Mouse (Mus musculus): Measurements from ENCODE around the gene Tm9sf3. TPM values are rescaled to one million over a fixed set of nuclear protein-coding genes. Genes with fewer than 3 reads are reported as not detected.
A peak's percentile ranks its signal among the peaks of the same experiment; 100 is the strongest.

Tm9sf3 gene
- total and polyA plus RNA-seq, 2 experiments from 2014 or later, result 68.1 to 99.0 TPM

- H3K4me2 ChIP-seq (ENCODE audit: low read depth, low read length), result no peak overlapping the region
- H3K36me3 ChIP-seq (ENCODE audit: insufficient read depth, low read length), result no peaks in the 10 kb centered on the region
- no peak overlapping the region for H3K4me3 ChIP-seq (ENCODE audit: low read length)
- no peak for TF ChIP-seq CTCF (IDR thresholded peaks at IDR 0.05; ENCODE audit: low read depth)
- DNase-seq (ENCODE audit: low spot score), result peak; percentile 9
- 79% methylated on average over 8 of the region's 8 CpGs for WGBS
- no peak overlapping the region for H3K9ac ChIP-seq (replicated peaks; ENCODE audit: low read length)
- H3K27me3 ChIP-seq (ENCODE audit: insufficient read depth, low read length), result no peaks in the 10 kb centered on the region
- no peaks in the 10 kb centered on the region for H3K4me1 ChIP-seq (ENCODE audit: insufficient read depth, low read length)
- H3K27ac ChIP-seq, result no peak overlapping the region
- H3K9me3 ChIP-seq (ENCODE audit: low read length), result no peaks in the 10 kb centered on the region
- ATAC-seq, result 0 out of 2 replicates have a peak, but pooled peaks have one; percentile 45
Observed at GRCm38 (mm10) chr19:41299446-41299845, 35.6 kb upstream of the Tm9sf3 start.

GRCm38 (mm10) chr19:41290952-41291619 is 27.3 kb upstream of the Tm9sf3 start:
- H3K4me1 ChIP-seq (ENCODE audit: insufficient read depth, low read length), result no peaks in the 10 kb centered on the region
- H3K27ac ChIP-seq, result no peak overlapping the region
- DNase-seq (ENCODE audit: low spot score) (no peak), ATAC-seq (no peak)
- no peak overlapping the region for H3K9ac ChIP-seq (replicated peaks; ENCODE audit: low read length)
- H3K36me3 ChIP-seq (ENCODE audit: insufficient read depth, low read length), result no peaks in the 10 kb centered on the region
- no peak overlapping the region for H3K4me3 ChIP-seq (ENCODE audit: low read length)
- H3K9me3 ChIP-seq (ENCODE audit: low read length), result no peaks in the 10 kb centered on the region
- 64% methylated on average over 5 of the region's 5 CpGs for WGBS
- no peaks in the 10 kb centered on the region for H3K27me3 ChIP-seq (ENCODE audit: insufficient read depth, low read length)
- no peak overlapping the region for H3K4me2 ChIP-seq (ENCODE audit: low read depth, low read length)
- peak; percentile 71 for TF ChIP-seq CTCF (IDR thresholded peaks at IDR 0.05; ENCODE audit: low read depth)

- H3K9me3 ChIP-seq (ENCODE audit: low read length), result no peaks in the 10 kb centered on the region
- no peak overlapping the region for H3K4me2 ChIP-seq (ENCODE audit: low read depth, low read length)
- no peak overlapping the region for H3K9ac ChIP-seq (replicated peaks; ENCODE audit: low read length)
- no peak for TF ChIP-seq CTCF (IDR thresholded peaks at IDR 0.05; ENCODE audit: low read depth)
- WGBS, result 66% methylated on average over 6 of the region's 6 CpGs
- H3K27me3 ChIP-seq (ENCODE audit: insufficient read depth, low read length), result no peaks in the 10 kb centered on the region
- no peak overlapping the region for H3K27ac ChIP-seq
- H3K36me3 ChIP-seq (ENCODE audit: insufficient read depth, low read length), result no peaks in the 10 kb centered on the region
- no peak for DNase-seq (ENCODE audit: low spot score)
- no peak overlapping the region for H3K4me3 ChIP-seq (ENCODE audit: low read length)
- H3K4me1 ChIP-seq (ENCODE audit: insufficient read depth, low read length), result no peaks in the 10 kb centered on the region
- no peak for ATAC-seq
Observed at GRCm38 (mm10) chr19:41288568-41288967, 24.8 kb upstream of the Tm9sf3 start.

GRCm38 (mm10) chr19:41287224-41287623 is 23.4 kb upstream of the Tm9sf3 start:
- H3K27me3 ChIP-seq (ENCODE audit: insufficient read depth, low read length), result no peaks in the 10 kb centered on the region
- no peaks in the 10 kb centered on the region for H3K36me3 ChIP-seq (ENCODE audit: insufficient read depth, low read length)
- no peak overlapping the region for H3K4me3 ChIP-seq (ENCODE audit: low read length)
- no peak for ATAC-seq
- no peak for TF ChIP-seq CTCF (IDR thresholded peaks at IDR 0.05; ENCODE audit: low read depth)
- 83% methylated on average over 7 of the region's 7 CpGs for WGBS
- DNase-seq (ENCODE audit: low spot score), result no peak
- no peak overlapping the region for H3K27ac ChIP-seq
- no peaks in the 10 kb centered on the region for H3K4me1 ChIP-seq (ENCODE audit: insufficient read depth, low read length)
- no peak overlapping the region for H3K9ac ChIP-seq (replicated peaks; ENCODE audit: low read length)
- no peaks in the 10 kb centered on the region for H3K9me3 ChIP-seq (ENCODE audit: low read length)
- no peak overlapping the region for H3K4me2 ChIP-seq (ENCODE audit: low read depth, low read length)

- 50% methylated on average over 6 of the region's 6 CpGs for WGBS
- H3K27me3 ChIP-seq (ENCODE audit: insufficient read depth, low read length), result no peaks in the 10 kb centered on the region
- H3K4me1 ChIP-seq (ENCODE audit: insufficient read depth, low read length), result no peaks in the 10 kb centered on the region
- no peaks in the 10 kb centered on the region for H3K9me3 ChIP-seq (ENCODE audit: low read length)
- DNase-seq (ENCODE audit: low spot score), result no peak
- no peaks in the 10 kb centered on the region for H3K36me3 ChIP-seq (ENCODE audit: insufficient read depth, low read length)
- TF ChIP-seq CTCF (IDR thresholded peaks at IDR 0.05; ENCODE audit: low read depth), result no peak
- H3K9ac ChIP-seq (replicated peaks; ENCODE audit: low read length), result no peak overlapping the region
- no peak overlapping the region for H3K4me2 ChIP-seq (ENCODE audit: low read depth, low read length)
- H3K27ac ChIP-seq, result no peak overlapping the region
- no peak for ATAC-seq
- no peak overlapping the region for H3K4me3 ChIP-seq (ENCODE audit: low read length)
Observed at GRCm38 (mm10) chr19:41284515-41284914, 20.7 kb upstream of the Tm9sf3 start.

- WGBS, result 78% methylated on average over 5 of the region's 5 CpGs
- DNase-seq (ENCODE audit: low spot score) (no peak), ATAC-seq (no peak)
- H3K27ac ChIP-seq, result no peak overlapping the region
- H3K9ac ChIP-seq (replicated peaks; ENCODE audit: low read length), result no peak overlapping the region
- no peaks in the 10 kb centered on the region for H3K27me3 ChIP-seq (ENCODE audit: insufficient read depth, low read length)
- no peak overlapping the region for H3K4me3 ChIP-seq (ENCODE audit: low read length)
- TF ChIP-seq CTCF (IDR thresholded peaks at IDR 0.05; ENCODE audit: low read depth), result no peak
- H3K9me3 ChIP-seq (ENCODE audit: low read length), result no peaks in the 10 kb centered on the region
- H3K4me2 ChIP-seq (ENCODE audit: low read depth, low read length), result no peak overlapping the region
- no peaks in the 10 kb centered on the region for H3K36me3 ChIP-seq (ENCODE audit: insufficient read depth, low read length)
- no peaks in the 10 kb centered on the region for H3K4me1 ChIP-seq (ENCODE audit: insufficient read depth, low read length)
Observed at GRCm38 (mm10) chr19:41282718-41283117, 18.9 kb upstream of the Tm9sf3 start.

- DNase-seq (ENCODE audit: low spot score), result no peak
- Histone ChIP-seq H3K36me3 (ENCODE audit: insufficient read depth, low read length) (no peaks in the 10 kb centered on the region), H3K4me1 (ENCODE audit: insufficient read depth, low read length) (no peaks in the 10 kb centered on the region), H3K4me3 (ENCODE audit: low read length) (no peak overlapping the region), H3K4me2 (ENCODE audit: low read depth, low read length) (no peak overlapping the region), H3K9ac (replicated peaks; ENCODE audit: low read length) (no peak overlapping the region), H3K27me3 (ENCODE audit: insufficient read depth, low read length) (no peaks in the 10 kb centered on the region), H3K9me3 (ENCODE audit: low read length) (no peaks in the 10 kb centered on the region), H3K27ac (no peak overlapping the region)
- TF ChIP-seq CTCF (IDR thresholded peaks at IDR 0.05; ENCODE audit: low read depth), result no peak
- ATAC-seq, result no peak
- 91% methylated on average over 4 of the region's 4 CpGs for WGBS
Observed at GRCm38 (mm10) chr19:41282216-41282615, 18.4 kb upstream of the Tm9sf3 start.
